Mouse (Mus musculus) forebrain, embryonic 15.5 days (tissue): Measurements from ENCODE around the gene 1810062G17Rik. TPM values are rescaled to one million over a fixed set of nuclear protein-coding genes. Genes with fewer than 3 reads are reported as not detected.
A peak's percentile ranks its signal among the peaks of the same experiment; 100 is the strongest.

ENCODE experiments used
- ATAC-seq: fragments of 200-750 bp; cut with Nextera tagmentation; replicated peaks from 2 replicates; pipeline ENCODE4 v1.8.0; 2017; ENCODE audit warnings: mild to moderate bottlenecking, moderate TSS enrichment, moderate library complexity
- H3K27ac ChIP-seq: fragments of 300-500 bp; sonication (generic); replicated peaks from 2 replicates; pipeline ENCODE4 v1.5.1; 2015; ENCODE audit warnings: mild to moderate bottlenecking, inconsistent platforms
- H3K27me3 ChIP-seq: fragments of 300-500 bp; sonication (generic); 2 replicates; pipeline ENCODE4 v1.6.1; 2015; ENCODE audit warnings: inconsistent platforms
- H3K36me3 ChIP-seq: fragments of 300-500 bp; sonication (generic); 2 replicates; pipeline ENCODE4 v1.6.1; 2015; ENCODE audit warnings: mild to moderate bottlenecking, inconsistent platforms
- H3K4me1 ChIP-seq: fragments of 300-500 bp; sonication (generic); 2 replicates; pipeline ENCODE4 v1.6.1; 2015; ENCODE audit warnings: inconsistent platforms
- H3K4me2 ChIP-seq: fragments of 300-500 bp; sonication (generic); replicated peaks from 2 replicates; pipeline ENCODE4 v1.6.1; 2015; ENCODE audit warnings: mild to moderate bottlenecking, inconsistent platforms
- H3K4me3 ChIP-seq: fragments of 300-500 bp; sonication (generic); 2 replicates; pipeline ENCODE4 v1.5.1; 2015; ENCODE audit warnings: mild to moderate bottlenecking, inconsistent platforms
- H3K9ac ChIP-seq: fragments of 300-500 bp; sonication (generic); replicated peaks from 2 replicates; pipeline ENCODE4 v1.6.1; 2015; ENCODE audit warnings: mild to moderate bottlenecking, inconsistent platforms
- H3K9me3 ChIP-seq: fragments of 300-500 bp; sonication (generic); 2 replicates; pipeline ENCODE4 v1.6.1; 2016; ENCODE audit warnings: inconsistent platforms
- WGBS: fragments of 180-500 bp; shearing (Covaris S2); methylation state at CpG from one replicate; pipeline ENCODE4 v1.1.7; 2015; ENCODE audit warnings: mixed read lengths; 5-methylcytosine and 5-hydroxymethylcytosine counted together
- polyA plus RNA-seq: library from polyadenylated mRNA; unstranded; fragments of >200 nt; fragmentation: Nextera tagmentation; extraction: Ambion mirVana; gene quantifications from 2 replicates; pipeline ENCODE4 v1.2.1, GENCODE M21; 2015

Gene 1810062G17Rik
- polyA plus RNA-seq, 1 experiment from 2014 or later: not detected

DNA sequence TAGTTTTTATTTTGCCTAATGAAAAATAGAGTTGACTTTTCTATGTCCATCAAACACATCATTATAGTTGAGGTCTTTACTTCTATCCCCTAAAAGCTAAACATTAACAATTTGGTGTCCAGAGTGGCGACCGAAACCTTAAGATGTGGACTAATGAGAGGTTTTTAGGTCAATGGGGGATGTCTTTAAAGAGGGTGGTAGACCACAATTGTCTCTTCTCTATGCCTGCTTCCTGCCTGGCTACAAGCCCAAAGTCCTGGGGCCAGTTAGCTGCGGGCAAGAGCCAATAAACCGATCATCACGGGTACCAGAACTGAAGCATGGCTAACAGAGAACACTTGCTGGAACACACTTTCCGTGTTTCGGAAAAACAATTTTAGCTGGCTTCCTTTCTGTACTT, 15.0 kb upstream of the 1810062G17Rik start:
- no peak overlapping the region for H3K4me3 ChIP-seq
- H3K27me3 ChIP-seq: no peaks in the 10 kb centered on the region
- H3K27ac ChIP-seq: no peak overlapping the region
- no peak for ATAC-seq
- no peaks in the 10 kb centered on the region for H3K9me3 ChIP-seq
- no peak overlapping the region for H3K4me2 ChIP-seq
- WGBS: 92% methylated on average over 7 of the region's 7 CpGs
- H3K4me1 ChIP-seq: no peaks in the 10 kb centered on the region
- H3K36me3 ChIP-seq: 0 out of 2 replicates have a peak, but pooled peaks cover 3% of the 10 kb centered on the region
- no peak overlapping the region for H3K9ac ChIP-seq

DNA sequence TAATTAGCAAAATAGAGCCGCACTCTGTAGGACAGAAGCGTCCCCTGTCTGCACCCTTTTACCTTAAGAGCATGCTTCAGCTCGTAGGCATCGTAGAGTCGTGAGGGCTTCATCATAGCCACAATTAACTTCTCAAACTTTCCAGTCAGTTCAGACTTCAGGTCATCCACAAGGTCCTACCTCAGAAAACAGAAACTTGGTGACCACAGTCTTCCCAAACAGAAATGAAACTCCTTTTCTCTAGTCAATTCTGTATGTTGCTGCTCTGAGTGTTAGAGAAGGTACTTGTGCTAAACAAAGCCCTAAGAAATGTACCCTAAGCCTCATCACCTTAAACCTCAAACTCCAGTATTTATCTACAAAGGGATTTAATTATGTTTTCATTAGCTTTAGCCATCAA, 13.9 kb upstream of the 1810062G17Rik start:
- H3K4me2 ChIP-seq: no peak overlapping the region
- H3K4me3 ChIP-seq: no peak overlapping the region
- no peaks in the 10 kb centered on the region for H3K27me3 ChIP-seq
- H3K36me3 ChIP-seq: 0 out of 2 replicates have a peak, but pooled peaks cover 3% of the 10 kb centered on the region
- 65% methylated on average over 5 of the region's 5 CpGs for WGBS
- no peak overlapping the region for H3K27ac ChIP-seq
- no peaks in the 10 kb centered on the region for H3K9me3 ChIP-seq
- H3K4me1 ChIP-seq: no peaks in the 10 kb centered on the region
- no peak for ATAC-seq
- H3K9ac ChIP-seq: no peak overlapping the region

DNA sequence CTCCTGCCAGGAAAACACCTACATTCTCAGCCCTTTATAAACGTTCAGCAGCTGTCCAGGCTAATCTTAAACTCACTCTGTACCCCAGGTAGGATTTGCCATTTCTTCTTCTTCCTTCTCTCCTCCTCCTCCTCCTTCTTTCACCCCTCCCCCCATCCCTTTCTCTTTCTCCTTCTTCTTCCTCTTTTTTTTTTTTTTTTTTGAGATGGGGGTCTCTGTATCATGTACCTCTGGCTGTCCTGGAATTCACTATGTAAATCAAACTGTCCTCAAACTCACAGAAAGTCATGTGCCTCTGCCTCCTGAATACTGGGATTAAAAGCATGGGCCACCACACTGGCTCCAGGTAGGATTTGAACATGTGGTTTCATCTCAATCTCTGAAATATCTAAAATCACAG, 13.4 kb upstream of the 1810062G17Rik start:
- H3K9me3 ChIP-seq: no peaks in the 10 kb centered on the region
- no peaks in the 10 kb centered on the region for H3K4me1 ChIP-seq
- no peak overlapping the region for H3K9ac ChIP-seq
- H3K27me3 ChIP-seq: no peaks in the 10 kb centered on the region
- no peak overlapping the region for H3K4me2 ChIP-seq
- H3K27ac ChIP-seq: no peak overlapping the region
- 37% methylated on average over 1 of the region's 1 CpGs for WGBS
- no peak for ATAC-seq
- 0 out of 2 replicates have a peak, but pooled peaks cover 3% of the 10 kb centered on the region for H3K36me3 ChIP-seq
- H3K4me3 ChIP-seq: no peak overlapping the region

DNA sequence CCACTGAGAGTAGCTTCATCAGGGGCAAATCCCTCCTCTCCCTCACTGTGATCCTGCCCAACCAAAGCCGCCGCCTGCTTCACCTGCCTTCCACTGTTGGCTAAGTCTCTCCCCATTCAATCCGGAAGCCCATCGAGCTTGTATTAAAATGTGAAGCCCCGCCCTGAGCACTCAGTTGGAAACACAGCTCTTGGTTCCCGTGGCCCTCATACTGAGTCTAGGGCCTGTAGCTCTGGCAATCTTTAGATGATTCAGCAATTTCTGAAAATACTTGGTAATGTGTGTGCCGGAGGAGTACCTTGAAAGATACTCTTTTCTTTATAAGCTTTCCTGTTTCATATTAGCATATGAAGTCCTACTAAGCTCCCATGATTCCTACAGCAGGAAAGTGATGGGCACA, 10.2 kb upstream of the 1810062G17Rik start:
- Histone ChIP-seq H3K27me3 (no peaks in the 10 kb centered on the region), H3K9me3 (no peaks in the 10 kb centered on the region), H3K4me2 (no peak overlapping the region), H3K36me3 (no peaks in the 10 kb centered on the region), H3K27ac (no peak overlapping the region), H3K4me1 (no peaks in the 10 kb centered on the region), H3K9ac (no peak overlapping the region), H3K4me3 (no peak overlapping the region)
- WGBS: 65% methylated on average over 7 of the region's 7 CpGs
- ATAC-seq: no peak

DNA sequence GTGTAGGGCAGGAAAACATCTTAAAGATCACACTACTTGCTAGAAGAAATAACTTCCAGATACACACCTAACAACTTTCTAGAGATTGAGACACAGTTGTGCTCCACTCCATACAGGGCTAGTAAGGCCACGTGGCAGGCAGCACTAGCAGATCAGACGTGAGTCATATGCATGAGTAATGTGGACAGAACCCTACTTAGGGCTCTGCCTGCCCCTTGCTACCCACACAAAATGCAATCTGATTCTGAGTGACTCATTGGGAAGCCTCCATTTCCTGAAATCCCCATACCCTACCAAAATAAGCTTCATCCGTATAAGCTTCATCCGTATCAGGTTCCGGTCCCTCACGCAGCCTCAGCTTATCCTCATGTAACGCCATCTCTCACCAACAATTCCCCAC, 8.1 kb upstream of the 1810062G17Rik start:
- H3K36me3 ChIP-seq: no peaks in the 10 kb centered on the region
- H3K27me3 ChIP-seq: no peaks in the 10 kb centered on the region
- H3K4me3 ChIP-seq: no peak overlapping the region
- H3K9ac ChIP-seq: no peak overlapping the region
- no peak overlapping the region for H3K4me2 ChIP-seq
- no peaks in the 10 kb centered on the region for H3K9me3 ChIP-seq
- no peak for ATAC-seq
- no peaks in the 10 kb centered on the region for H3K4me1 ChIP-seq
- no peak overlapping the region for H3K27ac ChIP-seq
- WGBS: 93% methylated on average over 7 of the region's 7 CpGs

DNA sequence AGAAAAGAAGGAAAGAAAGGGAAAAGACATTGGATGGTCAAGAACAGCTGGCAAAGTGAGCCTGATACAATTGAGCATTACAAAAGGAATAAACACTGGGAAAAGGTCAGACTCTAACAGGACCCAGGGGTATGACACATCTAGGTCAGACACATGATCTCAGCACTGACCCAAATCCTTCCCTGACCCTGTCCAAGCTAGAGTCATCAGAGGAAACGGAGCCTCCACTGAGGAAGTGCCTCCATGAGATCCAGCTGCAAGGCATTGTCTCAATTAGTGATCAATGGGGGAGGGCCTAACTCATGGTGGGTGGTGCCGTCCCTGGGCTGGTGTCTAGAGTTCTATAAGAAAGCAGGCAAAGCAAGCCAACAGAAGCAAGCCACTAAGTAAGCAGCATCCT, 6.9 kb upstream of the 1810062G17Rik start:
- WGBS: 54% methylated on average over 2 of the region's 2 CpGs
- H3K27me3 ChIP-seq: no peaks in the 10 kb centered on the region
- H3K27ac ChIP-seq: no peak overlapping the region
- H3K4me2 ChIP-seq: no peak overlapping the region
- no peak for ATAC-seq
- H3K36me3 ChIP-seq: no peaks in the 10 kb centered on the region
- H3K4me1 ChIP-seq: no peaks in the 10 kb centered on the region
- H3K9ac ChIP-seq: no peak overlapping the region
- H3K9me3 ChIP-seq: no peaks in the 10 kb centered on the region
- no peak overlapping the region for H3K4me3 ChIP-seq

DNA sequence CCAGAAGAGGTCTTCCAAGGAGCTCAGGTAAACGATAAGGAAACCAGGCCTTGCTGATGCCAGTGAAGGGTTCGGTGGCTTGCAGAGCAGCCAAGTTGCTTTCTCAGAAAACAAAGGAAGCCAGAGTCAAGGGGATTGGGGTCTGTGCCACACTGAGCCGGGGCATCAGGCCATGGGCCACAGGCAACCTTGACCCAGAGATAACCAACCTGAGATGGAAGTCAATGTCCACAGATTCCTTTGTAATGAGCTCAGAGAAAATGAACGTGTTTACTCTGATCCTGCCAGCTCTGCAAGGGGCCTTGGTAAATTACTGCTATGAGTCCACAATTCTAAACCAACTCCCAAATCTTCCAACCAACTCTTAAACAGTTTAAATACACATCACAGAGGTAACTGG, 3.9 kb upstream of the 1810062G17Rik start:
- H3K4me3 ChIP-seq: no peak overlapping the region
- no peak for ATAC-seq
- no peaks in the 10 kb centered on the region for H3K9me3 ChIP-seq
- peaks cover 12% of the 10 kb centered on the region for H3K4me1 ChIP-seq
- H3K9ac ChIP-seq: no peak overlapping the region
- H3K4me2 ChIP-seq: no peak overlapping the region
- WGBS: 75% methylated on average over 4 of the region's 4 CpGs
- no peaks in the 10 kb centered on the region for H3K27me3 ChIP-seq
- H3K27ac ChIP-seq: no peak overlapping the region
- H3K36me3 ChIP-seq: no peaks in the 10 kb centered on the region

DNA sequence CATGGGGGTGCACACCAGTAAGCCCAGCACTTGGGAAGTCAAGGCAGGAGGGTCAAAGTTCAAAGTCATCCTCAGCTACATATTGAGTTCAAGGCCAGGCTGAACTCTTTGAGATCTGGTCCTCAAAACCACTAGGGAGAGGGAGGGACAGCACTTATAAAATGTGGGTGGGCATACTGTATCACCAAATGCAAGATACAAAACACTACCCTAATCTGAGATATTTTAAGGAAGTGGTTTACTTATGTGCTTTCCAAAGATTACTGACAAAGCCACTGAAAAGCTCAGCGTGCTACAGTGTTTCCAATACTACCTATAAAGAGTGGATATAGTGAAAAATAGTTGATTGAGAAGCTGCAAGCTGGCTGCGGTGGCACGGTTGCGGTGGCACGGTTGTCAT, 2.5 kb upstream of the 1810062G17Rik start:
- H3K4me2 ChIP-seq: no peak overlapping the region
- H3K27ac ChIP-seq: no peak overlapping the region
- H3K27me3 ChIP-seq: no peaks in the 10 kb centered on the region
- H3K9me3 ChIP-seq: no peaks in the 10 kb centered on the region
- 94% methylated on average over 5 of the region's 5 CpGs for WGBS
- H3K4me3 ChIP-seq: no peak overlapping the region
- peaks cover 12% of the 10 kb centered on the region for H3K4me1 ChIP-seq
- no peak for ATAC-seq
- H3K36me3 ChIP-seq: no peaks in the 10 kb centered on the region
- no peak overlapping the region for H3K9ac ChIP-seq

DNA sequence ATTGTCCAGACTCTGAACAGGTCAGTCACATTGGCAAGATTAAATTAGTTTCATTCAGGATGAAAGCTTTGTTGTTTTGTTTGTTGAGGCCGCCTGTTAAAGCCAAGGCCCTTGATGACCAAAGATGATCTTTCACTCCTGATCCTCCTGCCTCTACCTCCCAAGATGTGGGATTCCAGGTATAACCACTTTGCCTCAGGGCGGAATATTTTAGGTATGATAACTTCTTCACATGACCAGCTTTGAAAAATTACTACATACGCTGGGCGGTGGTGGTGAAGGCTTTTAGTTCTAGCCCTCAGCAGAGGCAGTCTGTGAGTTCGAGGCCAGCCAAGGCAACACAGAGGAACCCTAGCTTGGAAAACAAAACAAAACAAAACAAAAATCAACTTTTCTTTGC, 1.3 kb upstream of the 1810062G17Rik start:
- Histone ChIP-seq H3K36me3 (no peaks in the 10 kb centered on the region), H3K4me2 (peak overlapping the region; percentile 77; the same call in 1 of the 2 replicates), H3K9ac (no peak overlapping the region), H3K4me1 (peaks cover 12% of the 10 kb centered on the region), H3K27ac (no peak overlapping the region), H3K9me3 (no peaks in the 10 kb centered on the region), H3K27me3 (no peaks in the 10 kb centered on the region), H3K4me3 (no peak overlapping the region)
- no peak for ATAC-seq
- 74% methylated on average over 5 of the region's 5 CpGs for WGBS

DNA sequence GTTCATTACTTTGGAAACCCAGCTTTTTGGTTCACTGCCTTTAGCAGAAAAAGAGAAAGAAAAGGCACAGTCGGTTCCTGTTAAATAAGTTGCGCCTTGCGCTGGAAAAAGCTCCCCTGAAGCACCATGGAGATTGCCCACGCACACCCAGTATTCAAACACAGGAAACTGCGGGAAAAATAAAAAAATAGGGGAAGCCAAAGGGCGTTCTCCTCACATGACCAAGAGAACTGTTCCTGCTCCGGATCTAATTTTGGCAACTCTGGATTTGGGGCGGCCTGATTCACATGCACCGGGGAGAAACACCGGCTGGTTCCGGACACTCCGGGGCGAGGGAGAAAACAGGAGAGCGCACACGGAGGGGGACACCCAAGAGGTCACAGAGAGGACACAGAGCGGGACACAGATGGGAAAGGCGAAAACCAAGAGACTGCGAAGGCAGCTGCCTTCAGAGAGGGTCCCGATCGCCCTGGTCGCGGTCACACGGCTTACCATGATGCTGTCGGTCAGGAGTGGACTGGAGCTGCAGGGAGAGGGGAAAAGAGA, 726 bp upstream of the 1810062G17Rik start:
- peaks cover 12% of the 10 kb centered on the region for H3K4me1 ChIP-seq
- no peak; the same call in 1 of the 2 replicates for ATAC-seq
- H3K9me3 ChIP-seq: no peaks in the 10 kb centered on the region
- H3K4me2 ChIP-seq: peak overlapping the region; percentile 77
- peak overlapping the region; percentile 61 for H3K4me3 ChIP-seq
- no peaks in the 10 kb centered on the region for H3K27me3 ChIP-seq
- no peak overlapping the region; the same call in 1 of the 2 replicates for H3K27ac ChIP-seq
- no peaks in the 10 kb centered on the region for H3K36me3 ChIP-seq
- peak overlapping the region; percentile 47 for H3K9ac ChIP-seq
- WGBS: 4% methylated on average over 24 of the region's 24 CpGs

DNA sequence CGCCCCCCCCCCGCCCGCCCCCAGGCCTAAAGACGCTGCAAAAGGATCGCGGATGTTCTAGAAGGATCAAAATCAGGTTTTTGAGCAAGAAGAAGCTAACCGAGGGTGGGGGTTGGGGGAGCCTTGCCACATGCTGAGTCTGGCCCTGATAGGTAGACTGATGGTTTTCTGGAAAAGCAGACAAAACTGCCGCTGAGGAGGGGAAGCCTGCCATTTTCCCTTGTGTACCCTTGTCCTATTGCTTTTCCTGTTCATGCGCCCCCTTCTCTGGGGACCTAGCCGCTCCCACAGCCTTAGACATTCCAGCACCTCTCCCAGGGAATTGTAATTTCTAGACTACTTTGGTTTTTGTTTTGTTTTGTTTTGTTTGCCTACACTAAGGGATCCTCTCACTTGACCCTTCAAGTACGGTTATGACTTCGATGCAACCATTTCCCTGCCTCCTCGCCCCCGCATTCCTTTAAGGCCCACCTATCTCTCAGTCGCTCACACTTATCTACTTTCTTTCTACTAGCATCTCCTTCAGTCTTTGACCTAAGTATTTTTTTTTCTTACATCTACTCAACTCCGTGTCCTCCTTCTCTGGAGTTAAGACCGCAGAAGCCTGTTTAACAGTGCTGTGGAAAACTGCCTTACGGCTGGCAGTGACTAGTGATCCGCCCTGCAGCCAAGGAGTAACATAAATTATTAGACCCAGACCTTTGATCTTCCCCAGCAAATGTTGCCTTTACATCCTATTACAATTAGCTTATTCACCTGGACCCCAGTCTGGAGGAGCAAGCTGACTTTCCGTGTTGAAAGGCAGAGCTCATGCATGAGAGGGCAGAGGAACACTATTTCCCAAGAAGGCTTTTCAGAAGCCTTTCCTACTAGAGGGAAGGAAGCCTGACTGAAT, 771 bp downstream of the 1810062G17Rik start:
- Histone ChIP-seq H3K27ac (no peak overlapping the region), H3K9ac (peak overlapping the region; percentile 47), H3K36me3 (no peaks in the 10 kb centered on the region), H3K4me2 (peak overlapping the region; percentile 77), H3K4me3 (peak overlapping the region; percentile 61), H3K27me3 (no peaks in the 10 kb centered on the region), H3K9me3 (no peaks in the 10 kb centered on the region), H3K4me1 (peaks cover 13% of the 10 kb centered on the region)
- 41% methylated on average over 20 of the region's 20 CpGs for WGBS
- ATAC-seq: peak; percentile 3

DNA sequence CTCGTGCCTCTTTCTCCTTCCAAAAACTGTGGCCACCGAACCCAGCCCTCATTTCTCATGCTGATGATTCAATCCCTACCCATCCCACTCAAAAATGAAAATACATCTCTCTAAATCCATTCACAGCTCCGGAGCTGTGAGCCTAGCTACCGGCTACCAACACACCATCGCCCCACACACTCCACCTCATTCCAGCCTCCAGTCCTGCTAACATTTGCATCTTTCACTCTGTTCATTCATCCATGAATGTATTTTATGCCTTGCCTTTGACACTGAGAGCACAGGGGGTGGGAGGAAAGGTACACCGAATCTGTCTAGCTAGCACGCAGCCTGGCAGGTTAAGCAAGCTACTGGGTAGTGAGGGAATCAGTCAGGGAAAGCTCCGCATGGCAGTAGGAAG, 3.0 kb downstream of the 1810062G17Rik start:
- H3K9me3 ChIP-seq: no peaks in the 10 kb centered on the region
- peaks cover 19% of the 10 kb centered on the region for H3K4me1 ChIP-seq
- ATAC-seq: no peak
- 37% methylated on average over 8 of the region's 8 CpGs for WGBS
- H3K36me3 ChIP-seq: no peaks in the 10 kb centered on the region
- H3K9ac ChIP-seq: no peak overlapping the region
- no peak overlapping the region for H3K4me3 ChIP-seq
- no peak overlapping the region for H3K4me2 ChIP-seq
- H3K27me3 ChIP-seq: no peaks in the 10 kb centered on the region
- H3K27ac ChIP-seq: no peak overlapping the region
